Mouse (Mus musculus) thymus, adult 2 months (tissue): ENCODE data around the gene Msh6. TPM values are rescaled to one million over a fixed set of nuclear protein-coding genes. Genes with fewer than 3 reads are reported as not detected.

Experiments
- DNase-seq: peaks from one replicate; pipeline ENCODE4 v3.0.0; 2021
- H3K27ac ChIP-seq: fragments of 200-500 bp; 2 replicates; pipeline ENCODE4 v1.5.1; 2012; ENCODE audit warnings: low read length, control low read depth; ENCODE audit not compliant: control insufficient read depth, insufficient read depth
- H3K27me3 ChIP-seq: fragments of 200-500 bp; 2 replicates; pipeline ENCODE4 v1.6.1; 2012; ENCODE audit warnings: mild to moderate bottlenecking, low read length, moderate library complexity, mixed read lengths; ENCODE audit not compliant: control insufficient read depth, insufficient read depth
- H3K36me3 ChIP-seq: fragments of 200-500 bp; 2 replicates; pipeline ENCODE4 v1.6.1; 2012; ENCODE audit warnings: mild to moderate bottlenecking, low read length, moderate library complexity; ENCODE audit not compliant: control insufficient read depth, insufficient read depth
- H3K4me1 ChIP-seq: fragments of 200-500 bp; replicated peaks from 2 replicates; pipeline ENCODE4 v1.6.1; 2012; ENCODE audit warnings: low read length; ENCODE audit not compliant: control insufficient read depth, insufficient read depth
- H3K4me3 ChIP-seq: fragments of 200-500 bp; 2 replicates; pipeline ENCODE4 v1.5.1; 2012; ENCODE audit warnings: mild to moderate bottlenecking, low read length, control low read depth, moderate library complexity; ENCODE audit not compliant: control insufficient read depth, insufficient read depth
- CTCF ChIP-seq: fragments of 200-500 bp; IDR thresholded peaks from 2 replicates; pipeline ENCODE4 v1.5.1; 2012; ENCODE audit warnings: mild to moderate bottlenecking, control low read depth, low read length, moderate library complexity, borderline replicate concordance; ENCODE audit not compliant: control insufficient read depth, poor library complexity, insufficient read depth; ENCODE audit errors: extremely low read depth
- POLR2A ChIP-seq: fragments of 200-500 bp; IDR thresholded peaks from 2 replicates; pipeline ENCODE4 v1.6.1; 2012; ENCODE audit warnings: mild to moderate bottlenecking, low read length, control low read depth, moderate library complexity; ENCODE audit not compliant: control insufficient read depth, poor library complexity, insufficient read depth; ENCODE audit errors: extremely low read depth
- WGBS: fragments of 180-500 bp; shearing (Covaris S2); methylation state at CpG from one replicate; pipeline ENCODE4 v1.1.7; 2018; 5-methylcytosine and 5-hydroxymethylcytosine counted together
- polyA plus RNA-seq: library from polyadenylated mRNA; depleted of rRNA; stranded (reverse); fragments of >200 nt; gene quantifications from 2 replicates; pipeline ENCODE4 v1.2.3, GENCODE M21; 2012

The Msh6 gene
- polyA plus RNA-seq, 1 experiment, result 24.0 TPM

GRCm38 (mm10) chr17:87984440-87985214 is 9.8 kb downstream of the Msh6 start:
- TF ChIP-seq CTCF (no peak), POLR2A (no peak)
- peaks cover 87% of the 10 kb centered on the region for H3K36me3 ChIP-seq
- 89% methylated on average over 20 of the region's 20 CpGs for WGBS

DNA sequence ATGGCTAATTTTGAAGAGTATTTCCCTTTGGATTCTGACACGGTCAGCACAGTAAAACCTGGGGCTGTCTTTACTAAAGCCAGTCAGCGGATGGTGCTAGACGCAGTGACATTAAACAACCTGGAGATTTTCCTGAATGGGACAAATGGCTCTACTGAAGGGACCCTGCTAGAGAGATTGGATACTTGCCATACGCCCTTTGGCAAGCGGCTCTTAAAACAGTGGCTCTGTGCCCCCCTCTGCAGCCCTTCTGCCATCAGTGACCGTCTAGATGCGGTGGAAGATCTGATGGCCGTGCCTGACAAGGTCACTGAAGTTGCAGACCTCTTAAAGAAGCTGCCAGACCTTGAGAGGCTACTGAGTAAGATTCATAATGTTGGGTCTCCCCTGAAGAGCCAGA is 11.1 kb downstream of the Msh6 start:
- WGBS, result 97% methylated on average over 8 of the region's 8 CpGs
- DNase-seq, result no peak
- Histone ChIP-seq H3K36me3 (peaks cover 93% of the 10 kb centered on the region), H3K27ac (no peak overlapping the region), H3K27me3 (no peaks in the 10 kb centered on the region), H3K4me1 (peaks cover 3% of the 10 kb centered on the region), H3K4me3 (no peak overlapping the region)
- no peak for TF ChIP-seq CTCF
- no peak for TF ChIP-seq POLR2A

More at GRCm38 (mm10) chr17:87984440-87985214, 9.8 kb downstream of the Msh6 start:
- Histone ChIP-seq H3K27me3 (no peaks in the 10 kb centered on the region), H3K4me1 (peaks cover 3% of the 10 kb centered on the region), H3K4me3 (no peak overlapping the region), H3K27ac (no peak overlapping the region)
- no peak for DNase-seq

- peaks cover 3% of the 10 kb centered on the region for H3K4me1 ChIP-seq
- DNase-seq, result no peak
- no peak for TF ChIP-seq POLR2A
- TF ChIP-seq CTCF, result no peak
- peaks cover 95% of the 10 kb centered on the region for H3K36me3 ChIP-seq
- no peak overlapping the region for H3K27ac ChIP-seq
- 91% methylated on average over 6 of the region's 6 CpGs for WGBS
- H3K4me3 ChIP-seq, result no peak overlapping the region
- no peaks in the 10 kb centered on the region for H3K27me3 ChIP-seq
Measured at GRCm38 (mm10) chr17:87987507-87987906, 12.6 kb downstream of the Msh6 start.

DNA sequence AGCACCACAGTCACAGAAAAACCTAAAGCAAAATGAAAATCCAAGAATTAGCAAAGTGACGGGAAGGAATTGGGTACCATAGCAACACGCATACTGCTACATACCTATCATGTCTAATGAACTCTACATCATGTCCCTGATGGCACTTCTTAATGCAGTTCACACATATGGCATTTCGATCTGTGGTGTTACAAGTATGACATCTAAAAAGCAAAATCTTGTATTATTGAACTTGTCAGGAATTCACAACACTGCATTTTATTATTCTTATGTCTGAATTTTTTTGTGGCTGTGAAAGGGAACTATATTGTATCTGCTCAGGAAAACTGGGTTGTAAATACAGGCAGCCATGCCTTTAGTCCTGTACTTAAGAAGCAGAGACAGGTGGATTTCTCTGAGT is 17.3 kb downstream of the Msh6 start:
- Histone ChIP-seq H3K27me3 (no peaks in the 10 kb centered on the region), H3K4me1 (peaks cover 3% of the 10 kb centered on the region), H3K27ac (no peak overlapping the region), H3K4me3 (no peak overlapping the region), H3K36me3 (peaks cover 91% of the 10 kb centered on the region)
- WGBS, result 95% methylated on average over 3 of the region's 3 CpGs
- DNase-seq, result no peak
- no peak for TF ChIP-seq POLR2A
- no peak for TF ChIP-seq CTCF

DNA sequence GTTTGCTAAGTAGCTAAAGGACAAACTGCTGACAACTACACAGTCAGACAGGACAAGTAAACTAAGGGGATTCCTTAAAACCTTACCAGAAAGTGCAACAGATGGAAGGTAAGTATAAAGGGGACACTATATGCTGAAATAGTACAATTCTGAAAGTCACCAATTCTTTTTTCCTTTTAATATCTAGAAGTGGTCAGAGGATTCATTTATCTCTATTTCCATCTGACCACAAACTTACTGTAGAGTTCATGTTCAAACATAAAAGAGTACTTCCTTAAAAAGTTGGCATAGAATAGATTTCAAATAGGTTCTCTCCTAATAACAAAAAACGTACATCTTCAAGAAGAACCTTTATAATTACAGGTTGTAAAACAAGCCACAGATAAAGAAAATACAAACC is 18.5 kb downstream of the Msh6 start:
- H3K36me3 ChIP-seq, result peaks cover 88% of the 10 kb centered on the region
- WGBS, result 36% methylated on average over 1 of the region's 1 CpGs
- H3K4me1 ChIP-seq, result no peaks in the 10 kb centered on the region

DNA sequence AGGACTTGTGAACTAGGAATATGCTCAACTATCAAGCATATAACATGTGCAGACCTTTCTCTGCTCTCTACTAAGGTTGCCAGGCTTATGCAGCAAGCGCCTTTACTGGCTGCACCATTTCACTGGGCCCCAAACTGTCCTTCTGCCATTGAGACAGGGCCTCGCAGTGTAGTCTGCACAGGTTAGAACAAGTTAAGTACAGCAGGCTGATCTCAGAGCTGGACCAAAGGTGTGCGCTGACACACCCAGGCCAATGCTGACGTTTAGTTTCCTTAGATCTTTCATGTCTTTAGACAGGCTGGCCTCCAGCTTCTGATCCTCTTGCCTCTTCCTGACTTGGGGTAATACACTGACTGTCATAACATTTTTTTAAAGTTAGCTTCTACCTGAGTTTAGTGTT is 22.9 kb downstream of the Msh6 start:
- 95% methylated on average over 4 of the region's 4 CpGs for WGBS
- H3K4me3 ChIP-seq, result no peak overlapping the region
- H3K4me1 ChIP-seq, result no peaks in the 10 kb centered on the region
- TF ChIP-seq POLR2A, result no peak
- TF ChIP-seq CTCF, result no peak
- H3K36me3 ChIP-seq, result peaks cover 81% of the 10 kb centered on the region
- no peaks in the 10 kb centered on the region for H3K27me3 ChIP-seq
- no peak for DNase-seq
- no peak overlapping the region for H3K27ac ChIP-seq

More for the DNA sequence above, 18.5 kb downstream of the Msh6 start:
- Histone ChIP-seq H3K4me3 (no peak overlapping the region), H3K27ac (no peak overlapping the region), H3K27me3 (no peaks in the 10 kb centered on the region)
- no peak for DNase-seq
- TF ChIP-seq POLR2A (no peak), CTCF (no peak)
